Mouse (Mus musculus) erythroblast, embryonic 14.5 days (primary cell): ENCODE results near the gene Apaf1.

Experiments used
- GATA1 ChIP-seq: IDR thresholded peaks from 2 replicates; pipeline ENCODE4 v1.6.1; 2012; ENCODE audit warnings: low read length, inconsistent platforms, mixed read lengths
- TAL1 ChIP-seq: IDR thresholded peaks from 3 replicates; pipeline ENCODE4 v1.6.1; 2012; ENCODE audit warnings: low read length, inconsistent platforms, mixed read lengths

DNA sequence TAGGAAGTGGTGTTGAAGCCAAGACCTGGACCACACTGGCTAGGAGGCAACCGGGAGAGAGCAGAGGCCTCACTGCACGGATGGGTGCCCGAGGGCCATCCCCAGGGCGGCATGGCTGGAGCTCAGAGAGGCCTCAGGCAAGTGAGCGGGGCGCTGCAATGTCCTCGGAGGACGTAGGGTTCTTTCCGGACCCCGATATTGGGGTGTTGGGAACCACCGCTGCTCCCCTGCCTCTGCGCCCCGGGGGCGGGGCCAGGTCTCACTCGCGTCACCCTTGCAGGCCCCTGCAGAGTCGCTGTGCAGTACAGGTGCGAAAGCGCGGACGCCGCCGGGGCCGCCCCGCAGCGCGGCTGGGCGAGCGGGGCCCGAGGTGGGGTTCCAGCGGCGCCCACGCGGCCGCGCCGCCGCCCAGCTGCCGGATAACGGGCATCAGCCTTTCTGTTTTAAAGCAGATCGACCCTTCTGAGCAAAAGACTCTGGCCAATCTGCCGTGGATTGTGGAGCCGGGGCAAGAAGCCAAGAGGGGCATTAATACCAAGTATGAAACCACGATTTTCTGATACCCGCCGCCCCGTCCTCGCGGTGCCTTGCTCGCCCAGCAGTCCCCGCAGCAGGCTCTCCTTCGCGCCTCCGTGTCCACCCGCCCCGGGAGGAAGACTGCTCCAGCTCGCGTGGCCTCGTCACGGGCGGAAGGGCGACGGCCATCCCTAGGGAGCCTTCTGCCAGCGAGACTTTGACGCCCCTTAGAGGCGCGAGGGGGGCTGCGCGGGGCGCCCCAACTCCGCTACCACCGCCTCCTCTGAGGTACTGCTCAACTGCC, 113.0 kb downstream of the Apaf1 start:
- TF ChIP-seq GATA1 = no peak
- no peak for TF ChIP-seq TAL1
